ENCODE assay signal across 19 mouse cellular contexts in the genomic region with DNA sequence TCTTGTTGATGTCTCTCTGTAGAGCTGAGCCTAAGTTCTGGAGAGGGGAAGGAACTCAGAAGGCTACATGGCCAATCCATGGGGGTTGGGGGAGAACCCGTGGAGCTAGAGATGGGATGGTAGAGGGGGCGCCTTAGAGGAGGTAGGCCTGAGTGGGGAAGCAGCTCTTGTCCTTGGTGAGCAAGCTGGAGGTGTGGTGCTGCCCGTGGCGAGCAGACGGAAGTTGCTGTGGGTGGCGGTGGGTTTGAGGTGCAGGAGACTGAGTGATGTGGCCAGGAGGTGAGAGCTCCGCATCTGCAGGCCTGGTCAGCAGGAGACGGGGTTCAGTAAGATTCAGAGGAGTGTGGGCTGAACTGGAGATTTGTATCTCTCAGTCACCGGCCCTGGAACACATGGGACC. TPM values are rescaled to one million over a fixed set of nuclear protein-coding genes. Genes with fewer than 3 reads are reported as not detected.
A peak's percentile ranks its signal among the peaks of the same experiment; 100 is the strongest.
DNase-seq lines count a peak whose midpoint lies in the region; ATAC-seq and TF ChIP-seq lines count a peak whose summit lies in the region.
"Had no signal": no experiment of that assay in that cellular context is flagged by ENCODE, and none has a peak within 500 bp of the region (broad histone marks: within the 10 kb centered on the region; RNA-seq: fewer than 3 reads in every experiment).

No protein-coding gene starts in this region.

- intact Hi-C loops in left cerebral cortex, postnatal 14 days (cut with DNase I) = no loop called here

- no peak overlapping the region for H3K9ac ChIP-seq in liver, embryonic 16.5 days (ENCODE audit: low read depth, low read length)

- H3K9me3 ChIP-seq in liver, embryonic 16.5 days (replicated peaks; ENCODE audit: control insufficient read depth, low read length) = no peaks in the 10 kb centered on the region
- no peaks in the 10 kb centered on the region for H3K9me3 ChIP-seq in forebrain, embryonic 10.5 days

- H3K4me3 ChIP-seq in spleen, adult 2 months (ENCODE audit: extremely low read depth, insufficient read depth, insufficient read length) = no peak overlapping the region
- no peak overlapping the region for H3K4me3 ChIP-seq in bone marrow macrophage, adult 2 months (ENCODE audit: insufficient read depth, low read length)
- H3K4me3 ChIP-seq in liver, embryonic 16.5 days (ENCODE audit: low read depth, low read length) = no peak overlapping the region
- H3K4me3 ChIP-seq in forebrain, embryonic 10.5 days = no peak overlapping the region
- H3K4me3 ChIP-seq: layer of hippocampus, adult 2 months had no signal

- TF ChIP-seq CTCF in spleen, adult 2 months (IDR thresholded peaks at IDR 0.05; ENCODE audit: extremely low read depth, insufficient read depth, insufficient read length, insufficient replicate concordance) = no peak
- no peak for TF ChIP-seq CTCF in bone marrow macrophage, adult 2 months (IDR thresholded peaks at IDR 0.05; ENCODE audit: low read depth, low read length)

- H3K36me3 ChIP-seq in spleen, adult 2 months (ENCODE audit: control insufficient read depth, insufficient read depth, low read length) = no peaks in the 10 kb centered on the region
- no peaks in the 10 kb centered on the region for H3K36me3 ChIP-seq in liver, embryonic 16.5 days (ENCODE audit: control insufficient read depth, insufficient read depth)
- no peaks in the 10 kb centered on the region for H3K36me3 ChIP-seq in forebrain, embryonic 10.5 days (replicated peaks)

- H3K4me1 ChIP-seq in spleen, adult 2 months (ENCODE audit: control insufficient read depth, insufficient read depth, insufficient read length) = peaks cover 34% of the 10 kb centered on the region
- H3K4me1 ChIP-seq in bone marrow macrophage, adult 2 months (ENCODE audit: control insufficient read depth, insufficient read depth, low read length) = peaks cover 76% of the 10 kb centered on the region
- peaks cover 8% of the 10 kb centered on the region for H3K4me1 ChIP-seq in liver, embryonic 16.5 days (ENCODE audit: control insufficient read depth, low read depth, low read length)
- peaks cover 20% of the 10 kb centered on the region for H3K4me1 ChIP-seq in forebrain, embryonic 10.5 days

- H3K4me2 ChIP-seq in liver, embryonic 16.5 days (ENCODE audit: low read depth, low read length) = no peak overlapping the region

- H3K27ac ChIP-seq in spleen, adult 2 months (ENCODE audit: insufficient read depth, low read length) = peak overlapping the region; percentile 54
- H3K27ac ChIP-seq in bone marrow macrophage, adult 2 months (ENCODE audit: insufficient read depth, low read depth, low read length) = peak overlapping the region; percentile 99
- H3K27ac ChIP-seq in liver, embryonic 16.5 days (ENCODE audit: low read length) = peak overlapping the region; percentile 48
- no peak overlapping the region for H3K27ac ChIP-seq in forebrain, embryonic 10.5 days

- no peak for ATAC-seq in liver, embryonic 16.5 days (ENCODE audit: low read depth)
- ATAC-seq: CD4-positive, CD25-positive, alpha-beta regulatory T cell, adult 4 months; hindbrain, embryonic 16.5 days; midbrain, embryonic 16.5 days had no signal

- 19% methylated on average over 9 of the region's 9 CpGs for WGBS in spleen, adult 2 months
- WGBS in liver, embryonic 16.5 days (ENCODE audit: insufficient replicate concordance) = 42% methylated on average over 9 of the region's 9 CpGs
- 89% methylated on average over 9 of the region's 9 CpGs for WGBS in forebrain, embryonic 10.5 days

- TF ChIP-seq POLR2A in spleen, adult 2 months (IDR thresholded peaks at IDR 0.05; ENCODE audit: low read depth, low read length) = no peak
- no peak for TF ChIP-seq POLR2A in bone marrow macrophage, adult 2 months (IDR thresholded peaks at IDR 0.05; ENCODE audit: borderline replicate concordance, low read depth, low read length)

- DNase-seq in spleen, adult 2 months (ENCODE audit: low read depth in 1 of 2, low spot score in 2 of 2) = no peak
- DNase-seq in spleen, adult 12 weeks (ENCODE audit: low spot score) = no peak
- DNase-seq in natural killer cell, adult 2 months (ENCODE audit: low spot score in 2 of 2) = peak; percentile 69 to 78
- DNase-seq in left cerebral cortex, postnatal 14 days (ENCODE audit: low spot score in 2 of 2) = no peak
- DNase-seq in forebrain, embryonic 10.5 days (ENCODE audit: extremely low spot score, low spot score) = no peak
- DNase-seq: adrenal gland, postnatal 14 days; cerebellum, adult 18-20 months; cerebellum, postnatal 25 days; gastrocnemius, postnatal 14 days; kidney, adult 18-20 months; kidney, postnatal 10 days; layer of hippocampus, postnatal 36 days had no signal

- no peaks in the 10 kb centered on the region for H3K27me3 ChIP-seq in spleen, adult 2 months (ENCODE audit: control insufficient read depth, insufficient read depth, low read length)
- H3K27me3 ChIP-seq in liver, embryonic 16.5 days (ENCODE audit: control insufficient read depth, insufficient read depth, low read depth, low read length) = no peaks in the 10 kb centered on the region
- no peaks in the 10 kb centered on the region for H3K27me3 ChIP-seq in forebrain, embryonic 10.5 days (ENCODE audit: poor library complexity, severe bottlenecking)

RNA-seq across cellular contexts. Expression of a gene that starts 5.3 kb away (rescaled TPM):
- 199 and 220 TPM in 2 replicates for polyA plus RNA-seq in spleen, adult 2 months (2012; rRNA removed)
- polyA plus RNA-seq in bone marrow macrophage, adult 2 months (2012; ENCODE audit: insufficient read depth, insufficient read length, missing spikeins) = 464 and 487 TPM in 2 replicates
- 16.6 and 18.2 TPM in 2 replicates for polyA plus RNA-seq in liver, embryonic 16.5 days (2015; fragmentation: Nextera tagmentation; extraction: Ambion mirVana)
- 1 to 10 TPM; 4.3 to 4.7 TPM for total RNA-seq in left cerebral cortex, postnatal 14 days (2021)
- polyA plus RNA-seq in forebrain, embryonic 10.5 days (2016; fragmentation: Nextera tagmentation; extraction: Ambion mirVana) = 2.8 and 3.1 TPM in 2 replicates

RNA-seq across cellular contexts. Expression of a gene that starts 17.2 kb away (rescaled TPM):
- 31.3 and 35.6 TPM in 2 replicates for polyA plus RNA-seq in spleen, adult 2 months (2012; rRNA removed)
- 47.0 and 55.1 TPM in 2 replicates for polyA plus RNA-seq in bone marrow macrophage, adult 2 months (2012; ENCODE audit: insufficient read depth, insufficient read length, missing spikeins)
- polyA plus RNA-seq in liver, embryonic 16.5 days (2015; fragmentation: Nextera tagmentation; extraction: Ambion mirVana) = 10.4 and 12.2 TPM in 2 replicates
- 10 to 100 TPM; 26.2 to 32.9 TPM for total RNA-seq in left cerebral cortex, postnatal 14 days (2021)
- polyA plus RNA-seq in forebrain, embryonic 10.5 days (2016; fragmentation: Nextera tagmentation; extraction: Ambion mirVana) = 17.8 and 17.9 TPM in 2 replicates

RNA-seq across cellular contexts. Expression of a gene that starts 30.5 kb away (rescaled TPM):
- 0.31 and 0.50 TPM in 2 replicates for polyA plus RNA-seq in spleen, adult 2 months (2012; rRNA removed)
- polyA plus RNA-seq in bone marrow macrophage, adult 2 months (2012; ENCODE audit: insufficient read depth, insufficient read length, missing spikeins) = 0.19 TPM in 1 of 2 replicates, not detected in the other
- 0.07 and 0.08 TPM in 2 replicates for polyA plus RNA-seq in liver, embryonic 16.5 days (2015; fragmentation: Nextera tagmentation; extraction: Ambion mirVana)
- total RNA-seq in left cerebral cortex, postnatal 14 days (2021) = 1 to 10 TPM in 1 of 2 experiments, under 1 TPM in 1; 0.91 to 1.8 TPM
- not detected in 2 replicates for polyA plus RNA-seq in forebrain, embryonic 10.5 days (2016; fragmentation: Nextera tagmentation; extraction: Ambion mirVana)
- total RNA-seq: adrenal gland, postnatal 14 days had no signal
- polyA plus RNA-seq: CD4-positive, CD25-positive, alpha-beta regulatory T cell, adult 4 months; forebrain, embryonic 11.5 days had no signal

RNA-seq across cellular contexts. Expression of a gene that starts 33.6 kb away (rescaled TPM):
- 37.0 and 43.3 TPM in 2 replicates for polyA plus RNA-seq in spleen, adult 2 months (2012; rRNA removed)
- 103 and 124 TPM in 2 replicates for polyA plus RNA-seq in bone marrow macrophage, adult 2 months (2012; ENCODE audit: insufficient read depth, insufficient read length, missing spikeins)
- 130 and 133 TPM in 2 replicates for polyA plus RNA-seq in liver, embryonic 16.5 days (2015; fragmentation: Nextera tagmentation; extraction: Ambion mirVana)
- total RNA-seq in left cerebral cortex, postnatal 14 days (2021) = 100 to 1,000 TPM; 203 to 208 TPM
- polyA plus RNA-seq in forebrain, embryonic 10.5 days (2016; fragmentation: Nextera tagmentation; extraction: Ambion mirVana) = 361 TPM in 2 replicates

RNA-seq across cellular contexts. Expression of a gene that starts 52.0 kb away (rescaled TPM):
- polyA plus RNA-seq in spleen, adult 2 months (2012; rRNA removed) = 1.3 and 1.6 TPM in 2 replicates
- polyA plus RNA-seq in bone marrow macrophage, adult 2 months (2012; ENCODE audit: insufficient read depth, insufficient read length, missing spikeins) = 9.3 and 10.3 TPM in 2 replicates
- 0.99 and 1.0 TPM in 2 replicates for polyA plus RNA-seq in liver, embryonic 16.5 days (2015; fragmentation: Nextera tagmentation; extraction: Ambion mirVana)
- total RNA-seq in left cerebral cortex, postnatal 14 days (2021) = under 1 TPM; 0.24 to 0.36 TPM
- 4.9 and 5.2 TPM in 2 replicates for polyA plus RNA-seq in forebrain, embryonic 10.5 days (2016; fragmentation: Nextera tagmentation; extraction: Ambion mirVana)

Comparison
In these comparisons a context has a peak if more than half of its experiments do, and no peak if none do; other contexts are left out.
1. DNase-seq: peak in natural killer cell, adult 2 months (2 of 2); none in spleen, adult 2 months (0 of 2), spleen, adult 12 weeks (single experiment), left cerebral cortex, postnatal 14 days (0 of 2) and forebrain, embryonic 10.5 days (single experiment).
2. RNA of a gene that starts 5.3 kb away (polyA plus RNA-seq): 464 to 487 TPM in bone marrow macrophage, adult 2 months and 199 to 220 TPM in spleen, adult 2 months; 16.6 to 18.2 TPM in liver, embryonic 16.5 days and 2.8 to 3.1 TPM in forebrain, embryonic 10.5 days; every median in the first group is over 10 times any median in the second.